Mouse (Mus musculus): Measurements from ENCODE around the gene Olfr722. TPM values are rescaled to one million over a fixed set of nuclear protein-coding genes. Genes with fewer than 3 reads are reported as not detected.
"Not testable (repeated sequence)": the region's sequence is repeated elsewhere in the genome, so short reads cannot be mapped to it uniquely, and the experiment has no call there.

Gene Olfr722
- not detected in 2 replicates for polyA plus RNA-seq (2012; rRNA removed)
- polyA plus RNA-seq (2014; fragmentation: Nextera tagmentation; extraction: Ambion mirVana), result not detected in 2 replicates

- Histone ChIP-seq H3K9me3 (ENCODE audit: control insufficient read depth, low read length) (no peaks in the 10 kb centered on the region), H3K4me2 (replicated peaks; ENCODE audit: low read depth, low read length, severe bottlenecking) (no peak within 1 kb of the TSS), H3K27me3 (ENCODE audit: control insufficient read depth, insufficient read depth, low read length) (no peaks in the 10 kb centered on the region), H3K4me3 (replicated peaks; ENCODE audit: low read length) (no peak within 1 kb of the TSS), H3K36me3 (ENCODE audit: control insufficient read depth, insufficient read depth, low read length) (no peaks in the 10 kb centered on the region), H3K9ac (ENCODE audit: low read depth, low read length, severe bottlenecking) (no peak within 1 kb of the TSS), H3K4me1 (ENCODE audit: control insufficient read depth, insufficient read depth, low read length) (no peaks in the 10 kb centered on the region), H3K27ac (replicated peaks; ENCODE audit: low read depth, low read length) (no peak within 1 kb of the TSS)
- ATAC-seq (ENCODE audit: low FRiP score, low read depth), result no peak
- DNase-seq (ENCODE audit: low spot score), result no peak
- no peak for TF ChIP-seq POLR2A (IDR thresholded peaks at IDR 0.05; ENCODE audit: borderline replicate concordance, extremely low read depth, insufficient read depth, insufficient read length)
Measured at GRCm38 (mm10) chr14:49901899-49902298, at the start of gene Olfr722. Gene Olfr722, minus strand, starts transcription at chr14:49901999.

- H3K4me2 ChIP-seq (replicated peaks; ENCODE audit: low read depth, low read length, severe bottlenecking); H3K27me3 ChIP-seq (ENCODE audit: control insufficient read depth, insufficient read depth, low read length); H3K36me3 ChIP-seq (ENCODE audit: control insufficient read depth, insufficient read depth, low read length); DNase-seq (ENCODE audit: low spot score); H3K27ac ChIP-seq (replicated peaks; ENCODE audit: low read depth, low read length); H3K4me1 ChIP-seq (ENCODE audit: control insufficient read depth, insufficient read depth, low read length); H3K9ac ChIP-seq (ENCODE audit: low read depth, low read length, severe bottlenecking); H3K4me3 ChIP-seq (replicated peaks; ENCODE audit: low read length); H3K9me3 ChIP-seq (ENCODE audit: control insufficient read depth, low read length); ATAC-seq (ENCODE audit: low FRiP score, low read depth): not testable (repeated sequence)
Measured at GRCm38 (mm10) chr14:49931687-49932086, 29.9 kb upstream of the Olfr722 start, which contains the start of gene Olfr723. Gene Olfr723, minus strand, starts transcription at chr14:49931787.

- Histone ChIP-seq H3K4me2 (replicated peaks; ENCODE audit: low read depth, low read length, severe bottlenecking) (no peak overlapping the region), H3K27me3 (ENCODE audit: control insufficient read depth, insufficient read depth, low read length) (no peaks in the 10 kb centered on the region), H3K27ac (replicated peaks; ENCODE audit: low read depth, low read length) (no peak overlapping the region), H3K9me3 (ENCODE audit: control insufficient read depth, low read length) (no peaks in the 10 kb centered on the region), H3K4me3 (replicated peaks; ENCODE audit: low read length) (no peak overlapping the region), H3K4me1 (ENCODE audit: control insufficient read depth, insufficient read depth, low read length) (no peaks in the 10 kb centered on the region), H3K9ac (ENCODE audit: low read depth, low read length, severe bottlenecking) (no peak overlapping the region), H3K36me3 (ENCODE audit: control insufficient read depth, insufficient read depth, low read length) (no peaks in the 10 kb centered on the region)
- ATAC-seq (ENCODE audit: low FRiP score, low read depth), result no peak
- TF ChIP-seq POLR2A (IDR thresholded peaks at IDR 0.05; ENCODE audit: borderline replicate concordance, extremely low read depth, insufficient read depth, insufficient read length), result no peak
- DNase-seq (ENCODE audit: low spot score), result peak; percentile 5
Measured at GRCm38 (mm10) chr14:49860387-49860786, 41.4 kb downstream of the Olfr722 start.

Other genes with a start within 250 kb of the Olfr722 start
- 11.3 and 12.9 TPM in 2 replicates for gene Armh4, start 118.6 kb downstream of the Olfr722 start, polyA plus RNA-seq (2012; rRNA removed)
- gene Armh4, start 118.6 kb downstream of the Olfr722 start, polyA plus RNA-seq (2014; fragmentation: Nextera tagmentation; extraction: Ambion mirVana), result 16.3 and 17.8 TPM in 2 replicates
- gene Olfr723, start 29.8 kb upstream of the Olfr722 start, polyA plus RNA-seq (2012; rRNA removed), result not detected in 2 replicates
- gene Olfr723, start 29.8 kb upstream of the Olfr722 start, polyA plus RNA-seq (2014; fragmentation: Nextera tagmentation; extraction: Ambion mirVana), result not detected in 2 replicates
- not detected in 2 replicates for gene Olfr724, start 61.3 kb upstream of the Olfr722 start, polyA plus RNA-seq (2012; rRNA removed)
- not detected in 2 replicates for gene Olfr724, start 61.3 kb upstream of the Olfr722 start, polyA plus RNA-seq (2014; fragmentation: Nextera tagmentation; extraction: Ambion mirVana)
- not detected in 2 replicates for gene Olfr725, start 138.4 kb upstream of the Olfr722 start, polyA plus RNA-seq (2012; rRNA removed)
- gene Olfr725, start 138.4 kb upstream of the Olfr722 start, polyA plus RNA-seq (2014; fragmentation: Nextera tagmentation; extraction: Ambion mirVana), result not detected in 2 replicates
- gene Olfr726, start 189.0 kb upstream of the Olfr722 start, polyA plus RNA-seq (2012; rRNA removed), result not detected in 2 replicates
- gene Olfr726, start 189.0 kb upstream of the Olfr722 start, polyA plus RNA-seq (2014; fragmentation: Nextera tagmentation; extraction: Ambion mirVana), result not detected in 2 replicates
- not detected in 2 replicates for gene Olfr727, start 221.2 kb upstream of the Olfr722 start, polyA plus RNA-seq (2012; rRNA removed)
- gene Olfr727, start 221.2 kb upstream of the Olfr722 start, polyA plus RNA-seq (2014; fragmentation: Nextera tagmentation; extraction: Ambion mirVana), result not detected in 2 replicates
- not detected in 2 replicates for gene Olfr728, start 240.7 kb upstream of the Olfr722 start, polyA plus RNA-seq (2012; rRNA removed)
- gene Olfr728, start 240.7 kb upstream of the Olfr722 start, polyA plus RNA-seq (2014; fragmentation: Nextera tagmentation; extraction: Ambion mirVana), result not detected in 2 replicates